Mouse (Mus musculus) myocyte (in vitro differentiated cells): ENCODE data around the gene Man2a1. TPM values are rescaled to one million over a fixed set of nuclear protein-coding genes. Genes with fewer than 3 reads are reported as not detected.

Experiments used
- H3K27me3 ChIP-seq: one replicate; pipeline ENCODE4 v1.6.1; 2011; ENCODE audit not compliant: control insufficient read depth, insufficient read depth, insufficient read length
- H3K36me3 ChIP-seq: one replicate; pipeline ENCODE4 v1.6.1; 2011; ENCODE audit not compliant: control insufficient read depth, insufficient read depth
- H3K4me2 ChIP-seq: one replicate; pipeline ENCODE4 v1.6.1; 2011; ENCODE audit warnings: low read depth, control low read depth
- H3K4me3 ChIP-seq: one replicate; pipeline ENCODE4 v1.5.1; 2011; ENCODE audit warnings: mild to moderate bottlenecking, control low read depth, moderate library complexity
- H3K79me2 ChIP-seq: one replicate; pipeline ENCODE4 v1.6.1; 2011; ENCODE audit not compliant: control insufficient read depth, insufficient read depth
- H3ac ChIP-seq: one replicate; pipeline ENCODE4 v1.6.1; 2011; ENCODE audit not compliant: control insufficient read depth, insufficient read length
- CEBPB ChIP-seq: IDR thresholded peaks from 2 replicates; pipeline ENCODE4 v1.6.1; 2011; ENCODE audit warnings: mild to moderate bottlenecking, moderate library complexity; ENCODE audit not compliant: poor library complexity, insufficient read depth, severe bottlenecking
- E2F4 ChIP-seq: IDR thresholded peaks from one replicate; pipeline ENCODE4 v1.6.1; 2011; ENCODE audit warnings: mild to moderate bottlenecking, control low read depth, moderate library complexity; ENCODE audit not compliant: insufficient read depth
- MAX ChIP-seq: IDR thresholded peaks from one replicate; pipeline ENCODE4 v1.6.1; 2011; ENCODE audit warnings: low read depth, mild to moderate bottlenecking, control low read depth
- MYOD1 ChIP-seq, 3 experiments: IDR thresholded peaks; one replicate each; pipeline ENCODE4 v1.6.1; 2011; ENCODE audit warnings: control low read depth in 2 of 3, low read depth in 2 of 3, mild to moderate bottlenecking in 2 of 3, moderate library complexity in 1 of 3; ENCODE audit not compliant: insufficient read length in 2 of 3, control insufficient read depth in 1 of 3
- MYOG ChIP-seq, 3 experiments: IDR thresholded peaks; one replicate each; pipeline ENCODE4 v1.6.1; 2011; ENCODE audit warnings: control low read depth in 2 of 3, low read depth in 2 of 3, mild to moderate bottlenecking in 2 of 3; ENCODE audit not compliant: insufficient read length in 2 of 3, control insufficient read depth in 1 of 3, insufficient read depth in 1 of 3
- POLR2A ChIP-seq: IDR thresholded peaks from one replicate; pipeline ENCODE4 v1.6.1; 2011; ENCODE audit warnings: low read depth, mild to moderate bottlenecking, control low read depth, moderate library complexity; ENCODE audit not compliant: insufficient read length
- POLR2AphosphoS2 ChIP-seq: IDR thresholded peaks from one replicate; pipeline ENCODE4 v1.6.1; 2011; ENCODE audit warnings: low read depth, control low read depth; ENCODE audit not compliant: insufficient read length
- REST ChIP-seq: IDR thresholded peaks from one replicate; pipeline ENCODE4 v1.6.1; 2011; ENCODE audit warnings: mild to moderate bottlenecking, control low read depth, moderate library complexity; ENCODE audit not compliant: insufficient read depth, insufficient read length
- SRF ChIP-seq: IDR thresholded peaks from one replicate; pipeline ENCODE4 v1.6.1; 2011; ENCODE audit warnings: low read depth; ENCODE audit not compliant: control insufficient read depth, insufficient read length
- TCF12 ChIP-seq: IDR thresholded peaks from one replicate; pipeline ENCODE4 v1.6.1; 2011; ENCODE audit warnings: mild to moderate bottlenecking, control low read depth; ENCODE audit not compliant: poor library complexity, insufficient read depth, severe bottlenecking
- TCF3 ChIP-seq: IDR thresholded peaks from one replicate; pipeline ENCODE4 v1.6.1; 2011; ENCODE audit warnings: low read depth, control low read depth; ENCODE audit not compliant: insufficient read length
- USF1 ChIP-seq: IDR thresholded peaks from one replicate; pipeline ENCODE4 v1.6.1; 2011; ENCODE audit warnings: low read depth, mild to moderate bottlenecking, control low read depth, moderate library complexity
- polyA plus RNA-seq: library from polyadenylated mRNA; unstranded; fragments of >200 nt; fragmentation: generic; extraction: Trizol; gene quantifications from one replicate; pipeline ENCODE4 v1.2.1, GENCODE M21; 2012; ENCODE audit warnings: missing spikeins

Man2a1 gene
- polyA plus RNA-seq, 1 experiment = 8.6 TPM

GRCm38 (mm10) chr17:64647396-64647795 is 46.9 kb downstream of the Man2a1 start:
- H3ac ChIP-seq = no peak overlapping the region
- no peak overlapping the region for H3K4me2 ChIP-seq
- no peaks in the 10 kb centered on the region for H3K27me3 ChIP-seq
- no peak overlapping the region for H3K4me3 ChIP-seq
- peaks cover 16% of the 10 kb centered on the region for H3K36me3 ChIP-seq
- TF ChIP-seq E2F4 = no peak
- no peak for TF ChIP-seq MYOG (IDR thresholded peaks at IDR 0.05; ENCODE audit: control insufficient read depth in 1 of 3, insufficient read depth in 1 of 3, insufficient read length in 2 of 3, low read depth in 2 of 3)
- TF ChIP-seq USF1 = no peak
- no peak for TF ChIP-seq CEBPB
- TF ChIP-seq REST = no peak
- TF ChIP-seq TCF3 = no peak
- TF ChIP-seq POLR2AphosphoS2 = no peak
- no peak for TF ChIP-seq POLR2A
- H3K79me2 ChIP-seq = peaks cover 5% of the 10 kb centered on the region

GRCm38 (mm10) chr17:64650702-64651101 is 50.2 kb downstream of the Man2a1 start:
- Histone ChIP-seq H3ac (no peak overlapping the region), H3K4me3 (no peak overlapping the region), H3K27me3 (no peaks in the 10 kb centered on the region), H3K79me2 (peaks cover 9% of the 10 kb centered on the region), H3K4me2 (no peak overlapping the region), H3K36me3 (peaks cover 31% of the 10 kb centered on the region)
- no peak for TF ChIP-seq MAX
- no peak for TF ChIP-seq POLR2AphosphoS2
- TF ChIP-seq CEBPB = no peak
- no peak for TF ChIP-seq USF1
- TF ChIP-seq E2F4 = no peak
- TF ChIP-seq MYOG (IDR thresholded peaks at IDR 0.05; ENCODE audit: control insufficient read depth in 1 of 3, insufficient read depth in 1 of 3, insufficient read length in 2 of 3, low read depth in 2 of 3) = no peak
- TF ChIP-seq MYOD1 (IDR thresholded peaks at IDR 0.05; ENCODE audit: control insufficient read depth in 1 of 3, insufficient read length in 2 of 3, low read depth in 2 of 3) = no peak
- TF ChIP-seq TCF3 = no peak
- TF ChIP-seq POLR2A = no peak
- no peak for TF ChIP-seq REST
- TF ChIP-seq SRF = no peak
- TF ChIP-seq TCF12 = no peak

GRCm38 (mm10) chr17:64653621-64654020 is 53.1 kb downstream of the Man2a1 start:
- Histone ChIP-seq H3K27me3 (no peaks in the 10 kb centered on the region), H3K4me3 (no peak overlapping the region), H3K4me2 (no peak overlapping the region), H3K36me3 (peaks cover 44% of the 10 kb centered on the region), H3K79me2 (peaks cover 4% of the 10 kb centered on the region), H3ac (no peak overlapping the region)
- TF ChIP-seq MAX (no peak), REST (no peak), SRF (no peak), TCF3 (no peak), TCF12 (no peak), POLR2A (no peak), USF1 (no peak), POLR2AphosphoS2 (no peak), MYOG (IDR thresholded peaks at IDR 0.05; ENCODE audit: control insufficient read depth in 1 of 3, insufficient read depth in 1 of 3, insufficient read length in 2 of 3, low read depth in 2 of 3) (no peak), E2F4 (no peak), CEBPB (no peak), MYOD1 (IDR thresholded peaks at IDR 0.05; ENCODE audit: control insufficient read depth in 1 of 3, insufficient read length in 2 of 3, low read depth in 2 of 3) (no peak)

GRCm38 (mm10) chr17:64659682-64660081 is 59.1 kb downstream of the Man2a1 start:
- Histone ChIP-seq H3K4me3 (no peak overlapping the region), H3K79me2 (peaks cover 15% of the 10 kb centered on the region), H3K27me3 (no peaks in the 10 kb centered on the region), H3K36me3 (peaks cover 27% of the 10 kb centered on the region), H3ac (no peak overlapping the region), H3K4me2 (no peak overlapping the region)
- TF ChIP-seq MYOD1 (IDR thresholded peaks at IDR 0.05; ENCODE audit: control insufficient read depth in 1 of 3, insufficient read length in 2 of 3, low read depth in 2 of 3) = no peak
- TF ChIP-seq CEBPB = 0 out of 2 replicates have a peak, but pooled peaks have one; percentile 45

- TF ChIP-seq REST = no peak
- no peak for TF ChIP-seq TCF3
- no peak for TF ChIP-seq MYOG (IDR thresholded peaks at IDR 0.05; ENCODE audit: control insufficient read depth in 1 of 3, insufficient read depth in 1 of 3, insufficient read length in 2 of 3, low read depth in 2 of 3)
- TF ChIP-seq POLR2A = no peak
- no peak for TF ChIP-seq MAX
- no peak for TF ChIP-seq POLR2AphosphoS2
- TF ChIP-seq E2F4 = no peak
- TF ChIP-seq SRF = no peak
- no peak for TF ChIP-seq MYOD1 (IDR thresholded peaks at IDR 0.05; ENCODE audit: control insufficient read depth in 1 of 3, insufficient read length in 2 of 3, low read depth in 2 of 3)
- no peak for TF ChIP-seq TCF12
- no peak for TF ChIP-seq USF1
- no peak for TF ChIP-seq CEBPB
These were observed 66.0 kb downstream of the Man2a1 start for GRCm38 (mm10) chr17:64666518-64666917.

More at GRCm38 (mm10) chr17:64666518-64666917, 66.0 kb downstream of the Man2a1 start:
- Histone ChIP-seq H3ac (no peak overlapping the region), H3K79me2 (peaks cover 13% of the 10 kb centered on the region), H3K4me3 (no peak overlapping the region), H3K27me3 (no peaks in the 10 kb centered on the region), H3K36me3 (peaks cover 27% of the 10 kb centered on the region), H3K4me2 (no peak overlapping the region)
